Mouse (Mus musculus) neural tube, embryonic 13.5 days (tissue): Measurements from ENCODE around the gene Tfip11. TPM values are rescaled to one million over a fixed set of nuclear protein-coding genes. Genes with fewer than 3 reads are reported as not detected.

ENCODE experiments used
- ATAC-seq: fragments of 200-750 bp; cut with Nextera tagmentation; 2 replicates; pipeline ENCODE4 v1.8.0; 2017; ENCODE audit warnings: low read depth, mild to moderate bottlenecking, moderate TSS enrichment, moderate library complexity
- H3K27ac ChIP-seq: fragments of 300-500 bp; sonication (generic); replicated peaks from 2 replicates; pipeline ENCODE4 v1.5.1; 2015; ENCODE audit warnings: moderate library complexity, mild to moderate bottlenecking, inconsistent platforms
- H3K27me3 ChIP-seq: fragments of 300-500 bp; sonication (generic); 2 replicates; pipeline ENCODE4 v1.6.1; 2015; ENCODE audit warnings: mild to moderate bottlenecking, inconsistent platforms
- H3K36me3 ChIP-seq: fragments of 300-500 bp; sonication (generic); 2 replicates; pipeline ENCODE4 v1.6.1; 2015; ENCODE audit warnings: mild to moderate bottlenecking, inconsistent platforms
- H3K4me1 ChIP-seq: fragments of 300-500 bp; sonication (generic); replicated peaks from 2 replicates; pipeline ENCODE4 v1.6.1; 2015; ENCODE audit warnings: inconsistent platforms
- H3K4me2 ChIP-seq: fragments of 300-500 bp; sonication (generic); 2 replicates; pipeline ENCODE4 v1.6.1; 2015; ENCODE audit warnings: inconsistent platforms, mild to moderate bottlenecking, moderate library complexity
- H3K4me3 ChIP-seq: fragments of 300-500 bp; sonication (generic); 2 replicates; pipeline ENCODE4 v1.5.1; 2015; ENCODE audit warnings: mild to moderate bottlenecking, inconsistent platforms
- H3K9ac ChIP-seq: fragments of 300-500 bp; sonication (generic); 2 replicates; pipeline ENCODE4 v1.6.1; 2015; ENCODE audit warnings: moderate library complexity, mild to moderate bottlenecking, inconsistent platforms
- H3K9me3 ChIP-seq: fragments of 300-500 bp; sonication (generic); 2 replicates; pipeline ENCODE4 v1.6.1; 2016; ENCODE audit warnings: inconsistent platforms
- WGBS: fragments of 180-500 bp; shearing (Covaris S2); methylation state at CpG from one replicate; pipeline ENCODE4 v1.1.7; 2015; 5-methylcytosine and 5-hydroxymethylcytosine counted together
- polyA plus RNA-seq: library from polyadenylated mRNA; unstranded; fragments of >200 nt; fragmentation: Nextera tagmentation; extraction: Ambion mirVana; gene quantifications from 2 replicates; pipeline ENCODE4 v1.2.1, GENCODE M21; 2015

Gene Tfip11
- polyA plus RNA-seq, 1 experiment from 2014 or later: 29.7 TPM

DNA sequence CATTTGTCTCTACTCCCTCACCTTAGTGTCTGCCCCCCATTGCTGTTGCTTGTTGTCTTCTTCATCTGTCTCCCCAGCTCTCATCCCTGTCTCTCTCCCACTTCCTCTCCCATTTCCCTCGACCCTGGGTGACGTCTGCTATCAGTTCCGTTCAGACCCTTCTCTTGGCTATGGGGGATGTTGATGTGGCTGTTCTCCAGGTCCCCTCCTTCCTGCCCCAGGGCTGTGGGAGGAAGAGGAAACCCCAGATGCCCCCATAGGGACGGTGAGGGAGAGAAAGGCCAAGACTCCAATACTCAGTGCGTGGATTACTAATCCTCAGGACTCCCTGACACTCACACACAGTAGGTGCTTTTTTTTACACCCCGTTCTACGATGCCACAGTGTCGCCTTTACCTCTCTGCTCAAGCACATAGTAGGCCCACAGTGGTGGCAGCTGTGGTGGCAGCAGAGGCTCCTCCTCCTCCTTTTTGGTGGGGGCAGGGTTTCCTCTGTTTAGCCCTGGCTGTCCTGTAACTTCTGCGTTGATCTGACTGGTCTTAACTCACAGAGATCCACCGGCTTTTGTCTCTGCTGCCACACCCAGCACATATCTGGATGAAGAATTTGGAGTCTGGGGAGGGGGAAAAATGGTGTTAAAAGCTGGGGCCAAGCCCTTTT is 42.5 kb upstream of the Tfip11 start:
- 74% methylated on average over 10 of the region's 10 CpGs for WGBS
- Histone ChIP-seq H3K27ac (no peak overlapping the region), H3K4me1 (peaks cover 45% of the 10 kb centered on the region)

DNA sequence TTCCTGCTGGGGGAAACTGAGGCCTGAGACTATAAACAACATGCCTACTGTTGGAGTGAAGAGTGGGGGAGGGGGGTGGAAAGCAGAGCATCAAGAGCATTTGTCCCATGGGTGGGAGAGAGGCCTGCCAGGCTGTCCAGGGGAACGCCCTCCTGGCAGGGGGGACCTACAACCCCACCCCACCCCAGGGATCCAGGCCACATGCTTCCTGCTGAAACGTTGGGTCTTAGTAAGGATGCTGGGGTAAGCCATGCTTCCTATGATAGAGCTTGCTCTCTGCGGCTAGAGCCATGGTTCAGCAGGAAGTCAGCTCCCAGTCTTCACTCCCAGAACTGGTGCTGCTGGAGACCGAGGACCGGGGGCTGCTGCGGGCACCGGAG is 42.0 kb upstream of the Tfip11 start:
- H3K27ac ChIP-seq: no peak overlapping the region
- no peak for ATAC-seq
- WGBS: 78% methylated on average over 7 of the region's 7 CpGs
- no peak overlapping the region for H3K4me2 ChIP-seq
- no peak overlapping the region for H3K4me3 ChIP-seq
- H3K9me3 ChIP-seq: no peaks in the 10 kb centered on the region
- no peaks in the 10 kb centered on the region for H3K36me3 ChIP-seq
- H3K27me3 ChIP-seq: no peaks in the 10 kb centered on the region
- peaks cover 41% of the 10 kb centered on the region for H3K4me1 ChIP-seq
- no peak overlapping the region for H3K9ac ChIP-seq

More for the DNA sequence above, 42.5 kb upstream of the Tfip11 start:
- no peaks in the 10 kb centered on the region for H3K36me3 ChIP-seq
- no peaks in the 10 kb centered on the region for H3K9me3 ChIP-seq
- no peak for ATAC-seq
- H3K4me3 ChIP-seq: no peak overlapping the region
- H3K9ac ChIP-seq: no peak overlapping the region
- no peaks in the 10 kb centered on the region for H3K27me3 ChIP-seq
- no peak overlapping the region for H3K4me2 ChIP-seq

DNA sequence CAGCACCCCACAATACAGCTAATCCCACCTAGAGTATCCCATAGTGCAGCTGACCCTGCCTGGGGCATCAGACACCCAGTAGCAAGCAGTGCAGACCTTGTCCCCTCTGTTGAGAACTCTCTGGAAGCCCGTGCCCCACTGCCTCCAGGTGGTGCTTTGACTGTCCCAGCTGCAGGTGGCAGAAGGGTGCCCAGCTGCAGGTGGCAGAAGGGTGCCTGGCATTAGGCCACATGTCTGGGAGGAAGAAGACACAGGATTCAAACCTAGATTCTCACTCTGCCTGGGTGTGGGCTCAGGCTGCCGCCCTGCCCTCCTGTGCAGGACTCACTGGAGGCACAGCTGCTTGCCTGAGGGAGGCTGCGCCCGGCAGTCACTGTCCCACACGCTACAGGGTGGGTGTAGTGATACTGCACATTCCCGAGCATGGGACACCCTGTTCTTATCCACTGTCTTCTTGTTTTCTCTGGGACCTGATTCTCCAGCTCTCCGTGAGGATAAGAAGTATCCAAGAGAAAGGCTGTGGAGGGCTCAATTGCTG is 40.5 kb upstream of the Tfip11 start:
- 89% methylated on average over 7 of the region's 7 CpGs for WGBS
- ATAC-seq: no peak

DNA sequence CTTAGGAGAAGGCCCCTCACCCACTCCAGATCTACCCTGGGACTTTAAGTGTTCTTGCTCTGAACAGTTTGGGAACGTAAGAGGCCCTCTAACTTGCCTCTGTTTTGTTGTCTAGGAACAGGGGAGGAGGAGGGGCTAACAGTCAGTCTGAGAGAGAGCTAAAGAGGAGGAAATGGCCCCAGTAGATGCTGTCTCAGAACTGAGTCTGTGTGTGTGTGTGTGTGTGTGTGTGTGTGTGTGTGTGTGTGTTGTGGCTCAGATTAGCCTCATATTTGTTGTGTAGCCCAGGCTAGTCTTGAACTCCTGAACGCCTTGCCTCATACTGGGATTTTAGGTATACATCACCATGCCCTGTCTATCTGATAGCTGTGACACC is 39.6 kb upstream of the Tfip11 start:
- no peak overlapping the region for H3K27ac ChIP-seq
- H3K4me1 ChIP-seq: peaks cover 40% of the 10 kb centered on the region
- 79% methylated on average over 2 of the region's 2 CpGs for WGBS
- H3K4me2 ChIP-seq: no peak overlapping the region
- no peak overlapping the region for H3K4me3 ChIP-seq
- ATAC-seq: no peak
- no peaks in the 10 kb centered on the region for H3K9me3 ChIP-seq
- no peaks in the 10 kb centered on the region for H3K36me3 ChIP-seq
- H3K27me3 ChIP-seq: no peaks in the 10 kb centered on the region
- H3K9ac ChIP-seq: no peak overlapping the region

More for the DNA sequence above, 40.5 kb upstream of the Tfip11 start:
- H3K36me3 ChIP-seq: no peaks in the 10 kb centered on the region
- H3K4me1 ChIP-seq: peaks cover 41% of the 10 kb centered on the region
- no peaks in the 10 kb centered on the region for H3K27me3 ChIP-seq
- no peak overlapping the region for H3K4me2 ChIP-seq
- H3K9me3 ChIP-seq: no peaks in the 10 kb centered on the region
- H3K27ac ChIP-seq: no peak overlapping the region
- no peak overlapping the region for H3K4me3 ChIP-seq
- no peak overlapping the region for H3K9ac ChIP-seq

DNA sequence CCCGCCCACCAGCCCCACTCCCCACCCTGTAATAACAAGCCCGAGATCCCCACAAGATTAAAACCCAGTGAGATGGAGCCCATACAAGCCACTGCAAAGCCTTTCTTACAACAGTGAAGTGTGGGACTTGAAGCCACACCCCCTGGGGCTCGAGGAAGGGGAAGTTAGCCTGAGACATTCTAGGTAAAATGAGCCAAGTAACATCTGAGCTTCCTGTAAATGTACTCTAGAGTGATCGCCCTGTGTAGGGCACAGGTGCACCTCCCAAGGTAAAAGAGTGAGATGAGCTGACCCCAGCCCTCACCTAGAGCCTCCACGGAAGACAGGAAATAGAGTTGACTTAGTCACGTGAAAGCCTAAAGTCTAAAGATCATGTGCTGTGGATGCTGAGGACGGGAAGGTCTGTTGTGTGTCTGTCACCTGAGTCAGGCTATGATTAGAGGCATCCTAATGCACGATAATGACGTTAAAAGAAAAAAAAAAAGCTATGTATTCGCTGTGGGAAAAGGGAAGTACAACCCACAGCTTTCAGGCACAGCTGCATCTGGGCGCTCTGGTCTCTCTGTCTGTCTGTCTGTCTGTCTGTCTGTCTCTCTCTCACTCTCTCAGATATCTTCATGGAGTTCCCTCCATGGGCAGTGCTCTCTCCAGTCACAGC is 39.0 kb upstream of the Tfip11 start:
- 84% methylated on average over 11 of the region's 11 CpGs for WGBS
- Histone ChIP-seq H3K9me3 (no peaks in the 10 kb centered on the region), H3K27ac (no peak overlapping the region), H3K4me3 (no peak overlapping the region), H3K4me1 (peaks cover 42% of the 10 kb centered on the region), H3K27me3 (no peaks in the 10 kb centered on the region), H3K4me2 (no peak overlapping the region), H3K36me3 (no peaks in the 10 kb centered on the region), H3K9ac (no peak overlapping the region)
- no peak for ATAC-seq

DNA sequence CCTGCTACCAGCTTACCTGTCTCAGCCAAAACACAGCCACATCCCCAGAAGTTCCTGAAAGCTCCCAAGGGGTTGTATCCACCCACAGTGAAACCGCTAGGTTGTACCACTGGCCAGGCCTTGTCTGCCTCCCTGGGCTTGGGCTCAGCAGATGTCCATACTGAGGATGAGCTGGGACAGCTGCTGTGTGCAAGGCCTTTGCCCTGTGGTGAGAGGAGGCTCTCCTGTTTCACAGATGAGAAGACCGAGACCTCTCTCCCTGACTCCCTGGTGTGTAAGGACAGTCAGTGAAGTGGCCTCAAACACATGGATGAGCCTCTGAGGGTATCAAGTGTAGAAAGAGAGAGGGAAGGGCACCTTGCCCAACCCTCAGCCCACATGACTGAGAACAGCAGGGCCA is 38.5 kb upstream of the Tfip11 start:
- ATAC-seq: no peak
- Histone ChIP-seq H3K9ac (no peak overlapping the region), H3K27ac (no peak overlapping the region), H3K9me3 (no peaks in the 10 kb centered on the region), H3K36me3 (no peaks in the 10 kb centered on the region), H3K27me3 (no peaks in the 10 kb centered on the region), H3K4me2 (no peak overlapping the region), H3K4me3 (no peak overlapping the region), H3K4me1 (peaks cover 43% of the 10 kb centered on the region)
- WGBS: 90% methylated on average over 2 of the region's 2 CpGs

DNA sequence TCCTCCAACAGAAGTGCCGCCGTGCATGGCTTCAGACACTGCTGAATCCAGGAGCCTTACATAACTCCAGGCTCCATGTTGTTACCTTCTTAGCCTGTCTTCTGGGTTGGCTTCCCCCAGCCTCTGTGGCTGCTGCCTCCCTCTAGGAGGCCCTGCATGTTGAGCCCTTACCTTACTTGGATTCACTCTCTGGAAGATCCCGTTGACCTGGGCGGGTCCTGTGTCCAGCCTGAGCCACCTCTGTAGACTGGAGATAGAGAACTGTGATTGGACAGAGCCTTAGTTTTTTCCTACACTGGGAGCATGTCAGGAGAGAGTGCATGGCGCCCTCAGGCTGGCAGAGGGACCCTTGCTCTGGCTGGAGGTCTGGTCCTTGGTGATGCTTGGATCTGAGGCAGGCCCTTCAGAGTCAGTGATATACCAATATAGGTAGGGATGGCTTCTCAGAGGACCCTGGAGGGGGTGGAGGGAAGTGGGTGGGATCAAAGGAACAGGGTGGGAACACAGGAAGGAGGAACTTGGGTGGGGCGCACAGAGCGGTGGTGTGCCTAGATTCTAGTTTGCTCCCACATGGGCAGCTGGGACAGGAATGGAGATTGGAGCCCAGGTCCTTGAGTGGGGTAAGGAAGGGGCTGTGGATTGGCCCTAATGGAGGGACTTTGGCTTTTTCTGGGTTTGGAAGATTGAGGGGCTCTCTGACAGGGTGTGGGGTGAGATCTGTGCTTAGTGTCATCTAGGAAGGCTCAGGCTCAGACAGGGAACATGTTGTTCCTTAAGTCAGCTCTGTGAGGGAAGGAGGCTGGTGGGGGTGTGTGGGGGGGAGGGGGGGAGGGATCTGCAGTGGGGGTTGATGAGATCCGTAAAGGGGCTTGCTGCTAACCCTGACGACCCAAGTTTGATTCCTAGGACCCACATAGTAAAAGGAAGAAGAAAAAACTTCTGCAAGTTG is 37.7 kb upstream of the Tfip11 start:
- Histone ChIP-seq H3K9ac (no peak overlapping the region), H3K4me1 (peaks cover 40% of the 10 kb centered on the region), H3K27ac (no peak overlapping the region), H3K27me3 (no peaks in the 10 kb centered on the region), H3K4me2 (no peak overlapping the region), H3K9me3 (no peaks in the 10 kb centered on the region), H3K36me3 (no peaks in the 10 kb centered on the region), H3K4me3 (no peak overlapping the region)
- ATAC-seq: no peak
- 86% methylated on average over 9 of the region's 9 CpGs for WGBS

DNA sequence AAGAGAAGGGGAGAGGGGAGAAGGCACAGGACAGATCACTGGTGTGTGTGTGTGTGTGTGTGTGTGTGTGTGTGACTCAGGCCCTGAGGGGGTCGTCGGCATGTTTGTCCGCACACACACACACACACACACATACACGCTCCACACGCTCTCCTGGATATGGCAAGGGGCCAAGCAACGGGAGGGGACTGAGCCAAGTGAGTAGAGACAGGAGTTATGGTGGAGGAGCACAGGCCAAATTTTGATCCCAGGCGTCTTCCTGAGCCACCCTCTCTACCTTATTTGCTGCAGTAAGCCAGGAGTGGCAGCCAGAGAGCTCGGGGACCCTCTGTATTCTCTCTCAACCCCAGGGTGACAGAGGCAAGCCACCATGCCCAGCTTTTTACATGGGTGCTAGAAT is 36.9 kb upstream of the Tfip11 start:
- ATAC-seq: no peak
- H3K27me3 ChIP-seq: no peaks in the 10 kb centered on the region
- no peaks in the 10 kb centered on the region for H3K9me3 ChIP-seq
- H3K4me2 ChIP-seq: no peak overlapping the region
- no peak overlapping the region for H3K9ac ChIP-seq
- no peak overlapping the region for H3K4me3 ChIP-seq
- WGBS: 46% methylated on average over 8 of the region's 8 CpGs
- H3K36me3 ChIP-seq: no peaks in the 10 kb centered on the region
- H3K4me1 ChIP-seq: peaks cover 40% of the 10 kb centered on the region
- no peak overlapping the region for H3K27ac ChIP-seq

DNA sequence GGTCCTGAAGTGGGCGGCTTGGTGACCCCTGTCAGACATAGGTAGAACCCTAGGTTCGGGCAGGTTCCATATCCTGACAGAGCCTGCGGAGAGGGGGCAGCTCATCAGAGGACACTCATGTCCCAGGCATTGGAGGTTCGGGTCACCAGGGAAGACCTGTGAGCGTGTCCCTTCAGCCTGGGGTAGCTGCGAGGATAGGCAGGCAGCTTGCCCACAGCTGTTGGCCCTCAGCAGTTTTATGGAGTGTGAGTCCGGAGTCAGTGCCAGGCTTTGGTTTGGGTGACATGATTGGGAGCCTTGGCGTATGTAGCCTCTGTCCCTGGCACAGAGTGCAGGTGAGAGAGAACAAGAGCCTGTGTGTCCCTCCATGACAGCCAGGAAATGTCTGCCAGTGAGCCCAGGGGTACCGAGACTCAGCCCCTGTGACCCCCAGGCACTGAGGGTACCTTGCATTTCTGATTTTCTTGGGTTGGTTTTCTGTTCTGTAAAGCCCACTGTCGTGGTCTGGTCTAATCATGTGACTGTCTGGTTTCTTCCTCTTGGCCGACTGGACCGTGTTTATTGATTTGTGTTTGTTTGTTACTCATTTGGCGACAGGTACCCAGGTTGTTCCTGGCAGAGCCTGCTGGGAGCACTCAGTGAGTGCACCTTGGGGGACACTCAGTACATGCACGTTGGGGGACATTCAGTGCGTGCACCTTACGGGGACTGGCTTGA is 36.2 kb upstream of the Tfip11 start:
- Histone ChIP-seq H3K4me3 (no peak overlapping the region), H3K36me3 (no peaks in the 10 kb centered on the region), H3K4me1 (peaks cover 47% of the 10 kb centered on the region), H3K9ac (no peak overlapping the region), H3K27ac (no peak overlapping the region), H3K27me3 (no peaks in the 10 kb centered on the region), H3K4me2 (no peak overlapping the region), H3K9me3 (no peaks in the 10 kb centered on the region)
- ATAC-seq: no peak
- WGBS: 84% methylated on average over 16 of the region's 16 CpGs

DNA sequence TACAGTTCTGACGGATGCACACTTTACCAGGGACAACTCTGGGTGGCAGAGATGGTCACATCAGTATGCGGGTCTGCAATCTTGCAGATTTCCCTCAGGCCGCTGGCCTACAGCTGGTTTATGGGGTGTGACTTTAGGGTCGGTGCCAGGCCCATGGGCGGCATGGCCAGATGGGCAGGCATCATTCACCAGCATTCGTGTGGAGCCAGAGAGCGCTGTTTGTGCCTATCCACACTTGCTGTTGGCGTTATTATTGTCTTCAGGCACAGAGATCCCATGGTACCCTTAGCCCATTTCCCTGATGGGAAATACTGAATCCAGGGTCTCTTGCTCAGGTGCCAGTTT is 35.6 kb upstream of the Tfip11 start:
- H3K4me2 ChIP-seq: no peak overlapping the region
- no peaks in the 10 kb centered on the region for H3K36me3 ChIP-seq
- H3K4me1 ChIP-seq: peaks cover 52% of the 10 kb centered on the region
- no peaks in the 10 kb centered on the region for H3K27me3 ChIP-seq
- H3K4me3 ChIP-seq: no peak overlapping the region
- no peaks in the 10 kb centered on the region for H3K9me3 ChIP-seq
- no peak overlapping the region for H3K27ac ChIP-seq
- WGBS: 75% methylated on average over 8 of the region's 8 CpGs
- ATAC-seq: no peak
- H3K9ac ChIP-seq: no peak overlapping the region

DNA sequence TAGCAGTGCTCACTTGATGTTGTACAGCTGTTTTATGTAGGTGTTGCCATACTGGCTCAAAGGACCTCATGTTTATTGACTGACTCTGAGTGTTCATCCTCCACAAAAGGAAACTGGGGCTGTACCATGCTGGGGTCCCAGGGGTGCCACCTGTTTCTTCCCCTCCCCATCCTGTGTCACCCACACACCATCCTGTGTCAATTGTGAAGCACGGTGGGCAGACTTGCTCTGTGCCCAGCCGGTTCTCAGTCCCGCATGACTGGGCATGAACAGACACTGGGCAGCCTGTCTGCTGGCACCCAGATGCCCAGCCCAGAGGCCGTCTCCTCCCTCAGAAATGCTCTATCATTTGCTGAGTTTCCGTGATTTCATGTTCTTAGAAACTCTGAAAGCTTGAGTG is 34.3 kb upstream of the Tfip11 start:
- Histone ChIP-seq H3K27ac (no peak overlapping the region), H3K4me1 (peaks cover 63% of the 10 kb centered on the region), H3K9me3 (no peaks in the 10 kb centered on the region), H3K27me3 (no peaks in the 10 kb centered on the region), H3K4me3 (no peak overlapping the region), H3K4me2 (no peak overlapping the region), H3K36me3 (no peaks in the 10 kb centered on the region), H3K9ac (no peak overlapping the region)
- 77% methylated on average over 5 of the region's 5 CpGs for WGBS
- ATAC-seq: no peak
